Mouse (Mus musculus) CD4-positive, CD25-positive, alpha-beta regulatory T cell, adult 4 months (primary cell): Measurements from ENCODE around the gene Lypd6b. TPM values are rescaled to one million over a fixed set of nuclear protein-coding genes. Genes with fewer than 3 reads are reported as not detected.

ENCODE experiments used
- ATAC-seq: one replicate; pipeline ENCODE4 v1.8.0; 2017
- polyA plus RNA-seq, 2 experiments: library from polyadenylated mRNA; unstranded; fragments of 100-300 nt; shearing (Covaris generic); gene quantifications; one replicate each; pipeline ENCODE4 v1.2.1; 2017

The Lypd6b gene
- polyA plus RNA-seq, 2 experiments from 2014 or later: 0.19 to 0.79 TPM

- ATAC-seq: no peak
Observed at GRCm38 (mm10) chr2:49771172-49771571, 16.3 kb upstream of the Lypd6b start.

DNA sequence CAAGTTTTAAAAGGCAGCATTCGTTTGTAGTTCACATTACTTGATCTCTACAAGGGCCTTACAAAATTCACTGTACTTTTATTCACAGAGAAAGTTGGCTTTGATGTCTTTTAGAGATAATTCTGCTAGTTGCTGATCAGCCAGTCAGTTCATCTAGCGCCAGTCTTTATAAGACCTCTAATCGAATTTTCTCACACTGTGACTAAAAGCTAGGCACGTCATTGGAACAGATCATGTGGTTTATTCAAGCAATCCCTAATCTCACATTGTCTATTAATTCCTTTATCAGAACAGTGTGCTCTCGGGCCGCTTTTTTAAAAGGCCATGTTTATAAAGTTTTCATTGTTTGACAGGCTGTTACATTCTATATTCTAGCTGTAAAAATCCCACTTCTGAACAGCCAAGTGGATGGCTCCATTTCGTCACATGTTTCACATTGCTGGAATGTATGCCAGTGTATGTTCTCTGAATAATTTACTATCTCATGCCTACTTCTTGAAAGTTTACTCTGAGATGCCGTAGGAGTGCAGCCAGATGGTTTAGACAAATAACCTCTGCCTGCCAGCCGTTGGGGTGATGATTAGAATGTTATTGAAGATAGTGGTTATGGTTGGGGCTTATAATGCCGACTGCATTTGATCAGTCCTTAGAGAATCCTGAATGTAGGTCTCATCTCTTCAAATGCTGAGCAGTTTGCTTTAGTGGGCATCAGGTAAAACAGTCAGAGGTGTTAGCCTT is 14.1 kb upstream of the Lypd6b start:
- ATAC-seq: no peak

DNA sequence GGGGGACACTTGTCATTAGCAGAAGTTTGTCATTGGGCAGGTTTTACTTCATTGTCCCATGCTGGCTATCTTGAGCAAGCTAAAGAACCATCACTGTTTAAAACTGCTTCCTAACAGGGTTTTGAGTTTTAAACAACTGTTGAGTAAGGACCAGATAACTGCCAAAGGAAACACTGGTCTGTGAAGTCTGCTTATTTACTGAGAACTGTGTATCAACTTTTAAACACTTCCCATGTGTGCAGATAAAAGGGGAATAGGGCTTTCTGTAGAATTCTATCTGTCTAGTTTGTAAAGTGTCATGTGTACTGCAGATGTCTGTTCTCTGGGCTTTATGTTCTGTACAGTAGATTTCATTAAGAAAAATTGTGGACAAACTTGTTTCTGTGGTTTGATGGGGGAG is 13.3 kb upstream of the Lypd6b start:
- no peak for ATAC-seq

DNA sequence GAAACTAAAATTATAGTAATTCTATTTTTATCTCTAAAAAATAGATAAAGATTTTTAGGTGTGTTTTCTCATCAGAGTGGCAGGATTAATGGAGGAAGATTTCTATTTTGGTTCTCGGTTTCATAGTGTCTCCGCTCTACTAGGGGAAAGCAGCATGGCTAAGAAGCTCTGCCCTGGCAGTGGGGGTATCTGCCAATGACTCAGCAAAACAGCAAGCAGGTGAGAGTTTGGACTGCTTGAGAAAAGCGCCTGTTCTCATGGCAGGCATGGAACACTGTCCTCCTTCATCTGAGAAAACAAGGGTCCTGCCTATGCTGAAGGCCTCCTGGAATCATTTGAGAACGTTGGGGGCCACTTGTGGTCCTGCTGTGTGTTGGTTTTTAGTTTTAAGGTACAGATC is 12.3 kb upstream of the Lypd6b start:
- ATAC-seq: no peak

GRCm38 (mm10) chr2:49775735-49776134 is 11.8 kb upstream of the Lypd6b start:
- ATAC-seq: no peak

GRCm38 (mm10) chr2:49776407-49776806 is 11.1 kb upstream of the Lypd6b start:
- ATAC-seq: no peak

- ATAC-seq: no peak
Observed at GRCm38 (mm10) chr2:49788051-49788418, 547 bp downstream of the Lypd6b start.

- no peak for ATAC-seq
Observed at GRCm38 (mm10) chr2:49788643-49789042, 1.2 kb downstream of the Lypd6b start.

- ATAC-seq: no peak
Observed at GRCm38 (mm10) chr2:49789078-49789477, 1.6 kb downstream of the Lypd6b start.

DNA sequence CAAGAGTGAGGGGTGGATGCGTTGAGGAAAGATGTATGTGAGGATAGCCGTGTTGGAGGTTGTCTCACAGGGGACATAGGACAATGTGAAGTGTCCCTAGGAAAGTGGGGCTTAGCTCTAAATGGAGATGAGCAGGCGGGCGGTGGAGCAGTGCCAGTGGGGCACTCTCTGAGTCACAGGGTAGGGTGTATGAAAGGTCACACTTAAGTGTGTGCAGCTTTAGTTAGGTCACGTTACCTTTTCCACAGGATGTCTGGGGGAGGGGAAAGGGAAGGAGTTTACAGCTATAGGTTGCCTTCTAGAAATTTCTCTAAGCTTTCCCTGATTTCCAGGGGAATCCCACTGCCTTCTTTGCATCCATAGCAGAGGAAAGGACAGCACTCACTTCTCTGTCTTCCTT is 2.0 kb downstream of the Lypd6b start:
- peak; percentile 62 for ATAC-seq

DNA sequence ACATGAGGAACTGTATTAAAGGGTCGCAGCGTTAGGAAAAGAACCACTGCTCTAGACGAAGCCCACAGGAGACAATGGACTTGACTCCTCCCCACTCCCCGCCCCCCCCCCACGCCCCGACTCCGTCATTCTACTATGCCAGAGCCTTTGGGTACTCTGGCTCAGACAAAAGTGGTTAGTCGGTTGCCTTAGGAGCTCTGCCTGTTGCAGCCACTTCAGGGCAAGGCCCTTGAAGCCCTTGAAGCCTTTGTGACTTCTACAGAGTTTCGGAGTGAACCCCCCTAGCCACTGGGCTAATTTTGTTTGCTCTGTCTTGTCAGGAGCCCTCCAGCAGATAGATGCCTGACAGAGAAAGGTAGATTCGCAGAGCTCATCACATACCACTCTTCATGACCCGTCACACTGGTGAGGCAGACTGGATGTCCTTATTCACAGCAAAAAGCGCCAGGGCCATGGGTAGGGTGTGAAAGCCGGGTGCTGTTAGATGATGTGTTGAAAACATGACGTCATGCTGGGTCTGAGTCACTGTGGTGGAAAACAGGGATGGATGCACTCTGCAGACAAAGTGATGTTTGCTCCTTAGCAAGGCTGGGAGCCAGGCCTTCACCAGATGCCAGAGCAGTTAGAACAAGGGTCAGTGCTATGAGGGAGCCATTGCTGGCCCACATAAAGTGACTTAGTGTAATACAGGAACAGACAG is 10.1 kb downstream of the Lypd6b start:
- ATAC-seq: no peak

GRCm38 (mm10) chr2:49804448-49804847 is 17.0 kb downstream of the Lypd6b start:
- no peak for ATAC-seq

DNA sequence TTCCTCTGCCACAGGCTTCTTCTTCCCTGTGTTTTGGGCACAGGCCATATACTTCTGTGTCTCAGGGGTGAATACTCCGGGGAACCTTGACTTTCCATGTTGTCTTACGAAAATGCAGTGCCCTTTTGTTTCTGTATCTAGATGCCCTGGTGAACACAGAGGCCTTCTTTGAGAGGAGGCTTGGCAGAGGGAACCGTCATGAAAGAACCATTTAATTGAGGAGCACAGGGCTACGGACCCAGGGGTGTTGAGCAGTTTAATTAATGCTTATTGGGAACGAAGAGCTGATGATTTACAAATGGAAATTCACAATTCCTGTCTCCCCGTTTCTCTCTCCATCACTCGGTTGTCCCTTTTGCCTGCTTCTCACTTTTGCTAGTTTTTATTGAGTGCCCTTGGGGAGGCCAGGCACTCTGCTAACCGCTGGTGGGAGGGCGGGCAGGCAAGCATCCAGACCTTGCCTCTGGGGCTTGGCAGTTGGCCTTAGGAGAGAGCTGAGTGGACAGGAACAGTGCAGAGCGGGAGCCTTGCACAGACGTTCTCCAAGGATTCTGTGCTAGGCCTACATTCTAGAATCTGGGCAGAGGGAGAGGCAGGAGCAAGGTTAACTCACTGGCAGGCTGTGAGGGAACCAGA is 18.4 kb downstream of the Lypd6b start:
- no peak for ATAC-seq

DNA sequence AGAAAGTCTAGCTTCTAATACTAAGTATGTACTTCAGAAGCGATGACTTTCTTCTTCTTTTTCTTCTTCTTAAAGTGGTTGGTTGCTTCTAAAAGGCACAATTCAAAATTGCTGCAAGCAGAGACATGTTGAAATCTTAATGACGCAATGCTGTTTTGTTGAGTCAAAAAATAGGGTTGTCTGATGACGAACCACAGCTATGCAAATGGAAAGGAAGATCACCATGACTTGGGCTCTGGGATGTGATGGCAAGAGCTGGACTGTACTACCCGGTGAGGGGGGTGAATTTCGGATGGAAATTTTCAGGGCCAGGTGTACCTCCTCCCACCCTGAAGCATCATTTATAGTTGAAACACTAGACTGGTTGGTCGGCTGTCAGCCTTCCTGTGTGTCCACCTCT is 22.0 kb downstream of the Lypd6b start:
- ATAC-seq: no peak

DNA sequence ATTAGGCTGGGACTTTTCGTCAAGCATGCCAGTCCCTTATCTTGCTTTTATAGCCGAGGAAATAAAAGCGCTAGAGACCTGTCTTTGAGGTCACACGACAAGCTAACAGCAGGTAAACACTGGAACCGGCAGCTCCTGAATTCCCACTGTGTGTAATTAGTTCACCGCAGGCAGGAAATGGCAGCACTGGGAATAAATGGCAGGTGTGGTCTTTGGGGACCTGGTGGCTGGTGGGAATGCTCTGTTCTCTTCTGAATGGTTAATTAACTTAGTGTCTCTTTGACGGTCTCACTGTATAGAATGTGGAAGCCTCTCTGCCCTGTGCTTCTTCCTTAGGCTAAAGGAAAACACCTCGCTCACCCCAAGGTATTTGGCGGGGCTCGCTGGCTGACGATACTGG is 23.9 kb downstream of the Lypd6b start:
- no peak for ATAC-seq

- no peak for ATAC-seq
Observed at GRCm38 (mm10) chr2:49811871-49812363, 24.4 kb downstream of the Lypd6b start.

DNA sequence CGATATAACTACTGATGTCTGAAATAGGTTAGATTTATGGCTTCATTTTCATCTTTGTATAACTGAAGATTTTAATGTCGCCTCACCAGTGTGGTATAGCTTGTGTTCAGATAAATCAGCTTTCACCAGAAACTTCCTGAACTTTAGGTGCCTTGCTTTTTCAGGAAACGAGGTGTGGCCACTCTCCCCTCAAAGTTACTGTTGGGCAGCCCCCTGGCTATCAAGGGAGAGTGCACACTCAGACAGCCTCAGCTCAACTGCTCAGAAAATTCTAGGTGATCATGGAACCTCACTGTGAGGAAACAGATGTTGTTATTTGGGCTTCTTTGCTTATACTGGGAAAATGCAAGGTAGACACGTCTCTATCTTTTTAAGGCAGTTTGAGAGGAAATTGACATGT is 25.7 kb downstream of the Lypd6b start:
- ATAC-seq: no peak

- ATAC-seq: no peak
Observed at GRCm38 (mm10) chr2:49814011-49814410, 26.5 kb downstream of the Lypd6b start.

DNA sequence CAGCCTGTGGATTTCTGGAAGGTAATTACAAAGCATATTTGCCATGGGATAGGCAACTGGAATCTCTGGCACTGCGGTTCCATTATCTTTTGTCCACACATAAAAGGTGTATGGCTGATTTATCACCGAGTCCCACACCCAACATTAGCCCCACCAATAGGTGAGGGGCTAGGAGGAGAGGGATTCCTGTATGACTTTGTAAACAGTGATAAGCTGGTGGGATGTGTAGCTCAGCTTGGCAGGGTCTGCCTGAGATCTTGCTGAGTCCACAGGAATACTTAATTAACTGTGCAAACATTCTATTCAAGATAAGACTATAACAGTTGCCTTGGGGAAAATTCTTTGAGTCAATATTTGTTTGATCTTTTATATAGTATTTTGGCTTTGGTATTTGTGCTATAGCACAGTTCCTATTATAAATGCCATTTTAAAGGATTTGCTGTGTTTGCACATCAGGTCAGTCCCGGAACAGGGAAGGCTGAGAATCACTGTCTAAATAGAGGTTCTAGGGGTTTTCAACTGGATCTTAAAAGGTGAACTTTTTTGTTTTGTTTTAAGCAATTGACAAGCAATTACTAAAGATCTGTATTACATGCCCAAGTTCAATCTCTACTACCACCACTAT is 28.3 kb downstream of the Lypd6b start:
- no peak for ATAC-seq

DNA sequence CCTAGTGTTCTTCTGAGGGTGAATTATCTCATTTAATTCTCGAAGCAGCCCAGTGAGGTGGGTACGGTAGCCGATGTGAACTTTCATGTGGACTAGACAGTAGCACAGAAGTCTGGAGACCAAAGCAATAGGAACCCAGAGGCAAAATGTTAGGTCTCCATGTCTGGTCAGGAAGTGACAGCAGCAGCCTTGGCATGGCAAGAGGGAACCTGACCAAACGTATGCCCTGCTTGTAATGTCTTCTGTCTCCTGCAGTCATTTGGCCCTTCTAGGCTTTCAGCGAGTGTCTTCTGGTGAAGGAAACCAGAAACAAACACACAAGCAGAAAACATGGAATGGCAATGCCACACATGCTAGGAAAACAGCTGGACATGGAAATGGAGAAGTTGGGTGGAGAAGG is 29.1 kb downstream of the Lypd6b start:
- ATAC-seq: no peak

GRCm38 (mm10) chr2:49817151-49817550 is 29.7 kb downstream of the Lypd6b start:
- no peak for ATAC-seq

DNA sequence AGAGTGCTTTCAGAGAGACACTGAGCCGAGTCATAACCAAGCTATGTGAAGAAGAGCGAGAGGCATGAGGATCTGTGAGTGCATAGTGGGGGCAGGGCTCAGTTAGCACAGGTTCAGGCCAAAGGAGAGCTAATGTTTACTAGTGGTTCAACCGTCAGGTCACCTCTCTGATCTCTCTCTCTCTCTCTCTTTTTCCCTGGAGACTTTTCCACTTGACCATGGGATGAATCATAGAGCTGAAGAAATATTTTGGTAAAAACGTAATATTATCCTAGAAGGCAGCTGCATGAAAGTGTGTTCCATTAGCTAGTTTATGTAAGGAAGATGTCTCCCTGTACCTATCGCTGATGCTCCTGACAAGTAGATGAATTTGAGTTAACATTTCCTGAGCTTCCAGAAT is 30.6 kb downstream of the Lypd6b start:
- ATAC-seq: no peak

- no peak for ATAC-seq
Observed at GRCm38 (mm10) chr2:49822312-49822711, 34.8 kb downstream of the Lypd6b start.
